Mouse (Mus musculus): Measurements from ENCODE around the gene Ccnjl.
A peak's percentile ranks its signal among the peaks of the same experiment; 100 is the strongest.

The Ccnjl gene

DNA sequence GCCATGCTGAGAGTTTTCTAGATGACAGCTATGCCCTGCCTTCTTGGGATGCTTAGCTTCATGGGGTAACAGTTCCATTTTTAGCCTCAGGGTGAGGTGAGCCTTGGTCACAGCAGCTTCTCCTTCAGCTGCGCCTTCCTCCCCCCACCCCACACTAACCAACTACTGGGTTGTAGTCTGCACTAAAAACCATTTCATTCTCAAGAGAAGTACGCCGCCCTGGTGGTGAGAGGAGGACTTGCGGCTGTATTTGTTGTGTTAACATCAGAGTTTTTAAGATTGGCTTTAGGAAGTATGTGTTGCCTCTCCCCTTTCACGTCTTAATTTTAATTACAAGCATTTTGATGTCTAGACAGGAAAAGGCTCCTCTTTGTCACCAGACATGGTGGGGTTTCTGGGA, 39.7 kb downstream of the Ccnjl start:
- DNase-seq (ENCODE audit: low spot score in 2 of 2), result no peak

DNA sequence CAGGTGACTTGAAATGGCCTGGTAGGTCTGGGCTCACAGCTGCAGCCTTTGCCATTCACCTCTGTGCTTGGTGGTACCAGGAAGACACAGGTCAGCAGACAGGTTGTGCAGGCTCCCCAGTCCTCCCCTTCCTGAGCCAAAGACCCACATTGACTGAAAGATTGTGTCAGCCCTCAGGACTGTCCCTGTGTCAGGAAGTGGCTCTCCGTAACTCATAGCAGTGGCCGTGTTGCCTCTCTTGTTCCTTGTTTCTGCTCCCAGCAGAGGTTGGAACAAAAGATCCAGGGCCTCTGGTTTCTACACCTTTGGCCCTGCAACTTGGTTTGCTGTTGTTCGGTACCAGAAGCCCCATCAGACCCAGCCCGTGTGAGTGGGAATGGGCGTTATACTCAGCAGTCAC, 40.6 kb downstream of the Ccnjl start:
- DNase-seq (ENCODE audit: low spot score in 2 of 2), result no peak

DNA sequence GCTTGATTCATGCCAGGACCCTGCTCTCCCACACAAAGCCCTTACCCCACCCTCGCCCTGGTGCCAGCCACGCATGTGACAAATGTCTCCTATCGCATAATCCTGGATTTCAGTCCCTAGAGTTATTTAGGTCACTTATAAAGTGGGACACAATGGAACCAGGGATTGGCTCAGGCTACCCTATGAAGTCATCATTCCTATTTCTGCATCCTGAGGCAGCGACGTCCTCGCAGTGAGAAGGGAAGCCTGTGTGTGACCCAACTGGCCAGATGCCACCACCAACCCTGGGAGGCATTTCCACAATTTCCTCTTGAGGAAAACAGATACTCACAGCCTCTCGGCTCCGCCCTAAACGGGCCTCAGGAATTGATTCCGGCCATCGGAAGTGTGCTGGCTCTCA, 41.0 kb downstream of the Ccnjl start:
- DNase-seq (ENCODE audit: low spot score in 2 of 2), result no peak

DNA sequence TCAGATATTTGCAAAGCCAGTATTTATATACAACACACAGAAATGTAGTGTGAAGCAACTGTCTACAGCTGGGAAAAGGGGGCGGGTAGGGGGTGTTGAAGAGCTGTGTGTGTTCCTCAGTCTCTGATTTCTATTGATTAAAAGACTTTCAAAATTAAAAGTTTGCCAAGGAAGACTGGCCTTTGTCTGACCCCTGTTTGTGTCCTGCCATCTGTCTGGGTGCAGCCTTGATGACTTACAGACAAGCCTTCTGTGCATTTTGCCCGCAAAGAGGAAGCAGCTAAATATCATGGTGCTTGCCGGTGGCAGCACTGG, 46.4 kb downstream of the Ccnjl start:
- DNase-seq (ENCODE audit: low spot score in 2 of 2), result no peak

DNA sequence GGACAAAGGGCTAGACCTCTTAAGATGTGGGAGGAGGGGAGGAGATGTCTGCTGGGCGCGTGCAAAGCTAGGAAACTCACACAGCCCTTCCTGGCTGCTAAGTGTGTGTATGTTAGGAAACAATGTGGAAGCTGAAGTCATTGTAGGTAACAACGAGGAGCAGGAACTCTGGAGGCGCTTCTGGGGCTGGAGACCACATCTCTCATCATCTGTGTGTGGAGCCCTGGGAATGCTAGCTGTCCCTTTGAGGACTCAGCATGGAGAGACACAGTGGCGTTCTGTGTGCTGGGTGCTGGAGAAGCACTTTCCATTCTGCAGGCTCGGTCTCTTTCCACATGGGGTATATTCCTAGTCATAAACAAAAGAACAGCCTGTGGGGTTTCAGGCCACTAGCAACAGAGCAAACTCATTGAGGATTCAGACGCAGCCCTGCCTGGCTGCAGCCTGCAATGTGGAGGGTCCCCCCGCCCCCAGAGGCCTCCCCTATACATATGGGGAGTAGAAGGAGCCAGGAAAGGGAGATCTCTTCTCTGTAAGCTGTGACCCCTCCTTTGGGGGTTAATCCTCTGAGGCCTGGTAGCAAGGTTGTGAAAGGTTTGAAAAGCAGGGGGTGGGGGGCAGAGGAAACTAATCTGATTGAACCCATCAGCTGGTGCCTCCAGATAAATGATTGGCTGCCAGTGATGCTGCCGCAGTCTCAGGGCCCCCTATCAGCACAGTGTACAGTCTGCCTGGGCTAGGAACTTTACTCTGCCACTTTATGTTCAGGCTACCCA, 47.0 kb downstream of the Ccnjl start:
- DNase-seq (ENCODE audit: low spot score in 2 of 2), result no peak

DNA sequence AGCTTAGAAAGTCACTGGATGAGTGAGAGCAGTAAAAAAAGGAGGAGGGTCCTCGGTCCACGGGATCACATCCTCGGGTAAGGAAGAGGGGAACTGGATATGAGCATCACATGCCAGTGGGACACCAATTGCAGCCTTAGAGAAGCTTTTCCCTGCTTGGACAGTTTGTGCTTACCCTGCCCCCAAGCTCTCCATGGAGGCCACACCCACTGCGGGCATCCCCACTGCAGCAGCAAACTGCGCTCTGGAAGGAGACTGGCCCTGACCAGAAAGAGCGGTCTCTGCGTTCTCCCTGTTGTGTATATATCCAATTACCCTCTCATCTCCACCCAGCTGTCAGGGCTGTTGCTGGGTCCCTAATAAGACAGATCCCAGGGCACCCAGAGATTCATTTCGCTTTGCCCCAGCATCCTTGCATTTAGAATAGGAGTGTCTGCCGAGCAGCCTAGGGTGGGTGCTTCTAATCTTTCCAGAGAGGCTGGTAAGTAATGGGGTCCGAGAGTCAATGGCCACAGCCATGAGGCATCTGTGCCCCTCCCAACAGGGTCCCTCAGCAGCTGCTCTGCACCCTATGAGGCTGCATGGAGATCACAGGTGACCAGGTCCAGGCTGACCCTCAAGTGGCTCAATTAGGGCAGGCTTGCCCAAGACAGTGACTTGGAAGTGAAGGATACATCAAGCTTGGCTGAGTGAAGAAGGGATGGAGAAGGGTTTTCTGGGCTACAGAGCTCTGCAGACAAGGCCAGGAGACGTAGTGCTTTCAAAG, 49.3 kb downstream of the Ccnjl start:
- no peak for DNase-seq (ENCODE audit: low spot score in 2 of 2)

DNA sequence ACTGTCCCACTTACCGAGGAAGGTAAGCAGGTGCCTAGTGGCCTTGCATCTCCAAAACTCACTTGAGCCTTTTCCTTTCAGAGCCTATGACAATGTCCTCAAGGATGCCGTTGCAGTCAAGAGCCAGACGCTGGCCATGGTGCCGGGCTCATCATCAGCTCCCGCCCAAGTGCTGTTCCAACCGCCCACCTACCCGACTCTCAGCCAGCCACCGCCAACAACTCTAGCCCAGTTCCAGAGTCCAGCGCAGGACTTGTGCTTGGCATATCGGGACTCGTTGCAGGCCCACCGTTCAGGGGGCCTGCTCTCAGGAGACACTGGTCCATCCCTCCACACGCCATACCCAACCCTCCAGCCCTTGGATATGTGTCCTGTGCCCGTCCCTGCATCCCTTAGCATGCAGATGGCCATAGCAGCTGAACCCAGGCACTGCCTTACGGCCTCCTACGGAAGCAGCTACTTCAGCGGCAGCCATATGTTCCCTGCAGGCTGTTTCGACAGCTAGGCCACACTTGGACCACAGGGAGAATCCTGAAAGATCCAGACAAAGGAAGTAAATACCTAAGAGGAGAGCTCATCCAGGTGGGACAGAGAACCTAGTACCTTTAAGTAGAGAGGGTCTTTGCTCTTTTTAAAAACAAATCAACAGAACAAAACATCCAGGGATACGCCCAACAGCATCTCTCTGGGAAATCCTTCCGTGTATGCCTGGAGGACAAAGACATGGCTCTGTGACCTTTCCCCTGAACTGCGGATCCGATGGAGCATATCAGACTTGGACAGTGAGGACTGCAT, 56.8 kb downstream of the Ccnjl start:
- no peak for DNase-seq (ENCODE audit: low spot score in 2 of 2)

DNA sequence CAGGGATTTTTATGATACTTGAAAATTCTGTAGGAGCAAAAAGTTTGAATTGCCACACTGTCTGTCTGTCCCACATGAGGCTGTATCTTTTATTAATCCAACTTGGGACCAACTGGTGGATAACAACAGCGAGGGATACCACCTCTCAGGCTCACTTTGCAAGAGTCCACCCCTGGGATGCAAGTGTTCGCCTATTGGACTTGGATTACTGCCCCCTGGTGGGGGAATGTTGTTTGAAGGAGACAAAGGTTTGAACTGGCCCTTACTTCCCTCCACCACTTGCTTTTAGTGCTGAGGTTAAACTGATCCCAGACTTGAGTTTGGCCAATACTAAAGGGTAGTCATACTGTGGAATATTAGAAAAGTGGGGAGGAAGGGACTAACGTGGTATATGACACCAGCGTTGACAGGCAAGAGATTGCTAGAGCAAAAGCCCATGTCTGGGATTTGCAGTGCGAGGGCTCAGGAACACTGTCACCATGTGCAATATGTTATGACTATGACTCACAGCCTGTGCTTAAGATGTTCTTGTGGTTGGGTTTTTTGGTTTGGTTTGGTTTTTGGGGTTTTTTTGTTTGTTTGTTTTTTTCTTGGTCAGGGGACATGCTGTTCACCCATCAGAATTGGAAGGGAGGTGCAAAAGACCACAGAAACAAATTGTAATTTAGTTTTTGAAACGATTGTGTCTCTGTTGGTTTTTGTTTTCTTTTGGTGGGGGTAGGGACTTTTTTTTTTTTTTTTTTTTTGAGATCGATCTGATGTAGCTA, 57.9 kb downstream of the Ccnjl start, which contains the start of gene 4933415A04Rik:
TSS of gene 4933415A04Rik (plus strand) at position 717 of the 767 bp plus-strand sequence.
- peak; percentile 37 to 38 for DNase-seq (ENCODE audit: low spot score in 2 of 2)

DNA sequence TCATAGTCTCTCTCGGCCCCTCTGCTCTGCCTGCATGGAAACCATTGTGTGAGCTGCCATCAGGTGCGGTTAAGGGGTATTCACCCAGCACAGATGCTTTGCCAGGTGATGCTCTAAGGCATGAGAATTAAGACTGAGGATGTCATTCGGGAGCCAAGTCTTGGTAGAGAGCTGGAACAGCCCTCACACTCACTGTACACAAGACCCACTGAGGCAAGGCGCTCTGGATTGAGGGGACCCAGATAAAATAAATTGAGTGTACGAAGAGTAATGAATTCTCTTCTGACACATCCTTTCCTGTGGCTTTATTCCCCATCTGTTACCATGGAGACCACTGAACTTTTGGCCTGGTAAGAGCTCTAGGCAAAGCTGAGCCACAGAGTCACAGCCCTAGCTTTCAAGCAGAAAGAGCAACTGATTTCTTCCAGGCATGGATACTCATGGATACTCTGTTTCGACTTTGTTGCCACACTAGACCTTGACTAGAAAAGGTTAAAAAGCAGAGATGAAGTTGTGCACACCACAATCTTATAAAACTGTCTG, 61.0 kb downstream of the Ccnjl start:
- DNase-seq (ENCODE audit: low spot score in 2 of 2), result no peak

DNA sequence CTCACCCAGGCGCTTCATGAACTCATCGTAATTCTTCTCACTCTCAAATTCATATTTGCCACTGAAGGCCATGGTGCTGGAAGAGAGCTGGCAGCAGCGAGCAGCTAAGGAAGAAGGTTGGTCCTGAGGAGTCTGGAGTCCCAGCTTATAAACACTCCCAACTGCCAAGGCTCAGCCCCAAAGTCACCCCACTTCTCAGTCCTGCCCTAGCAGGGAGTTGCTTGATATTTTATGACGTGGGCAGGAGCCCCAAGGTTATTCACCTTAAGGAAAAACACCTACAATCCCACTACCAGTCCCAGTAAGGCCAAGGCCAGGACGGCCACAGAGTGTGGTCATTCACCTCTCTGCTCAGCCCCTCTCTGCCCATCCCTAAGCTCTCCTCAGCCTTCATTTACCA, 72.9 kb downstream of the Ccnjl start, which contains the start of gene Fabp6:
TSS of gene Fabp6 (minus strand) at position 101 of the 400 bp plus-strand sequence.
- no peak for DNase-seq (ENCODE audit: low spot score in 2 of 2)

DNA sequence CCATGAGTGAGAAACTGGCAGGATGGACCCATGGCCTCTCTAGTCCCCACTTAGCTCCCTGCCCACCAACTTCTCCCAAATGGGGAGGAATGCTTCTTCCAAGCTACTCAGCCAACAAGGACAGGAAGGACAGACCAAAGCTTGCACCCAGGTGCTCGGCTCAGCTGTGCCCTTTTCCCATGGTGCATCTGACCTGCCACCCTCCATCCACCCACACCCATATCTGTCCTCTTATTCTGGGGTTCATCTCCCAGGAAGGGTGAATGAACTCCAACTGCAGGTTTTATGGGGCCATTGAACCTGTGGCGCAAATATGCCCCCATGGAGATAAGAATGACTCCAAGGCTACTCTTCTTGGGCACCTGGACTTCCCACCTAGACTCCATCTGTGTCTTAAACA, 75.6 kb downstream of the Ccnjl start:
- DNase-seq (ENCODE audit: low spot score in 2 of 2), result no peak

DNA sequence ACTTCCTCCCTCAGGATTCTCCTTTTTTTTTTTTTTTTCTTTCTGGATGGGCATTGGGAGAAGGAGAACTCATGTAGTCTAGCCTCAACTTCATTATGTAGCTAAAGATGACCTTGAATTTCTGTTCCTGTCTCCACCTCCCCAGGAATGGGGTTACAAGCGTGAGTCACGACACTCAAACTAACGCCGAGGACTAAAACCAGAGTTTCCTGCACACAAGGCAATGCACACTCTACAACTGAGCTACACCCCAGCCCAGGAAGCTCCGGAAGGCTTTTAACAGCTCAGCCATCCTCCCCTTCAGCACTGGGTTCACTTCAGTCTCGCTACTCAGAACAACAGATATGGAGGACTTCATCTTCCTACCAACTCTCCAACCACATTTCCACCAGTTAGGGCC, 76.3 kb downstream of the Ccnjl start:
- DNase-seq (ENCODE audit: low spot score in 2 of 2), result no peak

DNA sequence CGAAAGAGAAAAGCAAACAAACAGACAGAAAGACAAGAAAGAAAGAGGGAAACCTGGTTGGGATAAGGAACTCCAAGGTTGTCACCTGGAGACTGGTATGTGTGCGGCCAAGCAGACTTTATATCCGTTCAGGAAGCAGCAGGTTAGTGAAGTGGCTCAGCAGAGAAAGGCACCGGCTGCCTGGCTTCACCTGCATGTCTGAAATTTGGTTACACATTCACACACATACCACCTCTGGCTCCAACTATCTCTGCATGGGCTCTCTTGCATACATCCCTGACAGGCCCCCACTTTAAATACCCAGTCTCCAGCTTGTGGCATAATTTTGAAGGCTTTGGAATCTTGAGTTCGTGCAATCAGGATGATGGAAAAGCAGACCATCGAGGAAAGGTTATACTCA, 77.3 kb downstream of the Ccnjl start:
- DNase-seq (ENCODE audit: low spot score in 2 of 2), result no peak

DNA sequence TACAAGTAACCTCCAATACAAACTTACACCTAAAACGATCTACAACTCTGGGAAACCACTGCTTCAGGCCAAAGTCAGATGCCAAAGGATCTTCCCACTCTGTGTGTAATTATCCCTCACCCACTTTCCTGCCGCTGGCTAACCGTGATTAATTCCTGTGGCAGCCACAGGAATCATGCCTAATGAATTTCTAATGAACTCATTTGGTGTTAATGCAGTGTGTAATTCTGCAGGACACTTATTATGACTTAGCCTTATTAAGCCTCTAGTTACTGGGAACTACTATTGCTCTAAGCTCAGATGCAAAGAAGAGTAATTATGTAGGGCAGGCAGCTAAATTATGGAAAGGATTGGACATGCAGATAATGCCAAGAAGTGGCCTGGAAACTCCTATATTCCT, 79.9 kb downstream of the Ccnjl start:
- DNase-seq (ENCODE audit: low spot score in 2 of 2), result no peak

DNA sequence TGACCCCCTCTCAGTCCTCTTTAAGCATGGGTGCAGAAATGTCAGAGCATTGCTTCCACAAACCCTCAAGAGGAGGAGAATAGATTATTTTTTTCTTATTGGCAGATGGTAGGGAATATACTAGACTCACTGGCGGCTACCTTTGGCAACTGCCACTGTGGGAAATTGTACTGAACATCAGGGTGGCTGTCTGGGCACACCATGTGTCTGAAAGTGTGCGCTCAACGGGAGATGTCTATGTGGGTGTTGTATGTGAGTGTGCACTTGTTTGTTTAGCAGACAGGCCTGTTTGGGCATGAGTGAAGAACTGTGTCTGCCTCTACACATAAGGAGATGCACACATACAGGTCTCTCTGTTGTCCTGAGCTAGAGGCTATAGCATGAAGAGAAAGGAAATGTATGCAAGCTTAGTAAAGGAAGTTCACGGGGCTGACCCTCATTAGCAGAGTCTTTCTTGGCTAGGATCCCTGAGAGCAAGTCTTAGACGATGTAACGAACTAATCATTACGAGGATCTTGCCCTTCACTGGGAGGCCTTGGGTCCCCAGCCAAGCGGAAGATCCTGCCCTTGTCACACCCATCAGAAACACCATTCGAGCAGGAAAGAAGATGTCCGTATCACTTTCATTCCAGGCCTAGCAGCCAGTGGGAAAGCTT, 81.5 kb downstream of the Ccnjl start:
- no peak for DNase-seq (ENCODE audit: low spot score in 2 of 2)

DNA sequence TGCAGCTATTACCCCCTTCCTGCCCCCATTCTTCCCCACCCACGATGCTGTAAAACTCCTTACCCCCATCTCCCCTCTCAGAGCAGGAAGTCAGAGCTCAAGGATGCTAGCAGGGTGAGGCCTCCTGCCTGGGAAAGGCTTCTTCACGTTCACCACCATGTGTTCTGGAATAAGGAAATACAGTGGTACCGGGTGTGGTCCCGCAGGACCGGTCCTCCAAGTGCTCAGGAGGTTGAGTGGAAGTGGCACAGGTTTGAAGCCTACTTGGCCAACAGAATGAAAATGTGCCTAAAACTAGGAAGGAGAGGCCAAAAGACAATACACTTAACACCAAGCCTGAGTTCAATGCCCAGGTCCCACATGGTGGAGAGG, 82.1 kb downstream of the Ccnjl start:
- DNase-seq (ENCODE audit: low spot score in 2 of 2), result peak in 1 of 2 experiments; percentile 20

DNA sequence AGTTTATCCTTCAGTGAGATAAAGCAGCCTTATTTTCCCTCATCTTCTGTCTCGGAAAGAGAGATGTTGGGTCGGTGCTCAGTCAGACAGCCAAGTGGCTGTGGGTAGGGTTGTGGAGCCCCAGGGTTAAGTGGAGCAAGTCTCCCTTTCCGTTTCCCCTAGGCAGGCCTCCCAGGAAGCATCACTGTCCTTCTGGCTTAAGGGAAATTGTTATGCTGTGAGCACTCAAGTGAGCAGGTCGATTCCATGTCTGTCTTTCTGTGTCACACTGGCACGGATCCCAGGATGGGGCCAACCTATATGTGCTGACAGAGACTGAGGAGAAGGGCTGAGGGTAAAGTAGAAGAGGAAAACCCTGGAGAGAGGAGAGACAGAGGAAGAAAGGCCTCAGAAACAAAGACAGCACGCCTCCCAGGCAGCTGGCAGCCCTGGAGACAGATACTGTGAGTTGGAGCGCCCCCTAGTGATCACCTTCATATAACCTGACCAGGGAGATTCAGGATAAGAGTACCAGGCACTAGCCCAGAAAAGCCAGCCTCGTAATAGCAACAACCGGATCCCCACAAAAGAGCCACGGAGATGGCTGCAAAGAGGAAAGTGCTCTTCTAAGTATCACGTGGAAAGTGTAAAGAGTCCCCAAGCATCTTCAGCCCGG, 84.4 kb downstream of the Ccnjl start:
- DNase-seq (ENCODE audit: low spot score in 2 of 2), result peak; percentile 20 to 49

DNA sequence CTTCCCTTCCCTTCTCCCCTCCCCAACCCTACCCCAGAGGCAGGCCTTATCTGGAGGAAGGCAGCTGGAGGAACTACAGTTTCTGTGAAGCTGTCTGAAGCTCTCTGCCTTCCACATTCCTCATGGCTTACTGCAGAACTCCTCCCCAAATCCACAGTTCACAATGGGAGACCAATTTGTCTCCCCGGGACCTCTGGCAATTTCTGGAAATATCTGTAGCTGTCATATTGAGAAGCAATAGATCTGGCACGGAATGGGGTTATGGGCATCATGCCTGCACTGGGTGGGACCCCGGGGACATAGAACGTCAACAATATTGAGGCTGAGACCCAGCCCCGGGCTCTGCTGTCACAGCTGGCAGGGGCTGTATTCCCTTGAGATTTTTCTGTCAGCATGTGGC, 89.3 kb downstream of the Ccnjl start:
- DNase-seq (ENCODE audit: low spot score in 2 of 2), result no peak

DNA sequence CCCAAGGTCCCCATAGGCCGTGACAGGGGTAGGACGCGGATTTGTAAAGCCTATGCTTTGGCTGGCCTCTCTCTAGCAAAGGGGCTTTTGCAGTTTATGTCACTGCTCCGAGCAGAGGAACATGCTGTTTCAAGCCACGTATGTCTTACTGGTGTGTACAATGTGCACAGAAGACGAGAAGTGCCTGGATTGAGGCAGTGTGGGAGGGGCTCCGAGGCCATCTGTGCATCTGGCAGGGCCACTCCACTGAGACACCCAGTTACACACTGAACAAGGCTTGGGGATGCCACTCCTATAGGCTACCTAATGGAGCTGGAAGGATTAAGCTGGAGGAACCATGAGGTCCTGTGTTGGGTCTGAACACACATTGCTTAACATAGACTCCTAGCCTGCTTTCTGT, 89.8 kb downstream of the Ccnjl start:
- no peak for DNase-seq (ENCODE audit: low spot score in 2 of 2)

DNA sequence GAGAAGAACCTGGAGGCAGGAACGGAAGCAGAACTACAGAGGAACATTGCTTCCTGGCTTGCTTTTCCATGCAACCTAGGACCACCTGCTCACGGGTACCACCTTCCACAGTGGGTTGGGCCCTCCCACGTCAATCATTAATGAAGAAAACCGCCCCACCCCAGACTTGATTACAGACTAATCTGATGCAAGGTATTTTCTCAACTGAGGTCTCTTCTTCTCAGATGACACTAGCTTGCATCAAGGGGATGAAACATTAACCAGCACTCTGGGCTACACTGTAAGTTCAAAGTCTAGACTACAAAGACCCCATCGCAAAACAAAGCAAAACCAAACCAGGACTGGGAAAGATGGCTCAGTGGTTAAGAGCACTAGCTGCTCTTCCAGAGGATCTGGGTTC, 93.2 kb downstream of the Ccnjl start:
- DNase-seq (ENCODE audit: low spot score in 2 of 2), result no peak

Measured in urinary bladder, adult 18-20 months (tissue).